Mouse (Mus musculus) liver, embryonic 14.5 days (tissue): ENCODE measurements around the gene Pnpla8. TPM values are rescaled to one million over a fixed set of nuclear protein-coding genes. Genes with fewer than 3 reads are reported as not detected.

Experiments used
- ATAC-seq: fragments of 200-750 bp; cut with Nextera tagmentation; 2 replicates; pipeline ENCODE4 v1.8.0; 2017; ENCODE audit warnings: moderate number of reproducible peaks, mild to moderate bottlenecking, moderate library complexity; ENCODE audit not compliant: insufficient read depth
- DNase-seq, 3 experiments: peaks; one replicate each; pipeline ENCODE4 v3.0.0-alpha.2; 2012 to 2013; ENCODE audit warnings: low read depth in 3 of 3, low spot score in 3 of 3
- H3K27ac ChIP-seq: fragments of 300-500 bp; sonication (generic); 2 replicates; pipeline ENCODE4 v1.5.1; 2014; ENCODE audit warnings: moderate library complexity, mild to moderate bottlenecking, control low read depth, inconsistent platforms
- H3K27me3 ChIP-seq: fragments of 300-500 bp; sonication (generic); 2 replicates; pipeline ENCODE4 v1.6.1; 2014; ENCODE audit warnings: mild to moderate bottlenecking, low read length, moderate library complexity; ENCODE audit not compliant: control insufficient read depth, insufficient read depth
- H3K36me3 ChIP-seq: fragments of 300-500 bp; sonication (generic); replicated peaks from 2 replicates; pipeline ENCODE4 v1.6.1; 2014; ENCODE audit warnings: low read depth; ENCODE audit not compliant: control insufficient read depth, insufficient read depth
- H3K4me1 ChIP-seq, 2 experiments: fragments of 200-500 bp in 1 of 2; fragments of 300-500 bp in 1 of 2; sonication (generic) in 1 of 2; replicated peaks; 2 replicates each; pipeline ENCODE4 v1.6.1; 2012 to 2014; ENCODE audit warnings: antibody characterized with exemption in 1 of 2, inconsistent platforms in 1 of 2, low read length in 1 of 2; ENCODE audit not compliant: control insufficient read depth in 2 of 2, insufficient read depth in 2 of 2
- H3K4me2 ChIP-seq: fragments of 300-500 bp; sonication (generic); 2 replicates; pipeline ENCODE4 v1.6.1; 2014; ENCODE audit warnings: low read depth, mild to moderate bottlenecking, control low read depth, moderate library complexity
- H3K4me3 ChIP-seq, 2 experiments: fragments of 200-500 bp in 1 of 2; fragments of 300-500 bp in 1 of 2; sonication (generic) in 1 of 2; 2 replicates each; pipeline ENCODE4 v1.5.1; 2012 to 2014; ENCODE audit warnings: low read depth in 2 of 2, low read length in 2 of 2, mild to moderate bottlenecking in 2 of 2, control low read depth in 1 of 2, inconsistent platforms in 1 of 2, moderate library complexity in 1 of 2; ENCODE audit not compliant: insufficient read depth in 1 of 2
- H3K9ac ChIP-seq: fragments of 300-500 bp; sonication (generic); replicated peaks from 2 replicates; pipeline ENCODE4 v1.6.1; 2014; ENCODE audit warnings: mild to moderate bottlenecking, control low read depth, moderate library complexity
- H3K9me3 ChIP-seq: fragments of 300-500 bp; sonication (generic); 2 replicates; pipeline ENCODE4 v1.6.1; 2016; ENCODE audit warnings: low read length, mixed read lengths; ENCODE audit not compliant: control insufficient read depth
- CTCF ChIP-seq: IDR thresholded peaks from 2 replicates; pipeline ENCODE4 v1.5.1; 2016; ENCODE audit warnings: antibody characterized with exemption, low read depth, control low read depth
- EP300 ChIP-seq: IDR thresholded peaks from 2 replicates; pipeline ENCODE4 v1.6.1; 2016; ENCODE audit warnings: antibody characterized with exemption, low read depth
- WGBS: fragments of 180-500 bp; shearing (Covaris S2); extraction: QIAGEN DNeasy Blood & Tissue Kit; methylation state at CpG from one replicate; pipeline ENCODE4 v1.1.7; 2014; ENCODE audit not compliant: insufficient replicate concordance; 5-methylcytosine and 5-hydroxymethylcytosine counted together
- polyA plus RNA-seq, 2 experiments: library from polyadenylated mRNA; depleted of rRNA in 1 of 2; stranded (reverse) in 1 of 2; unstranded in 1 of 2; fragments of >200 nt; fragmentation: Nextera tagmentation in 1 of 2; extraction: Ambion mirVana in 1 of 2; gene quantifications; 2 replicates each; pipeline versions ENCODE4 v1.2.1 to v1.2.3; 2012 to 2014

The Pnpla8 gene
- polyA plus RNA-seq, 2 experiments = 8.8 to 21.4 TPM

DNA sequence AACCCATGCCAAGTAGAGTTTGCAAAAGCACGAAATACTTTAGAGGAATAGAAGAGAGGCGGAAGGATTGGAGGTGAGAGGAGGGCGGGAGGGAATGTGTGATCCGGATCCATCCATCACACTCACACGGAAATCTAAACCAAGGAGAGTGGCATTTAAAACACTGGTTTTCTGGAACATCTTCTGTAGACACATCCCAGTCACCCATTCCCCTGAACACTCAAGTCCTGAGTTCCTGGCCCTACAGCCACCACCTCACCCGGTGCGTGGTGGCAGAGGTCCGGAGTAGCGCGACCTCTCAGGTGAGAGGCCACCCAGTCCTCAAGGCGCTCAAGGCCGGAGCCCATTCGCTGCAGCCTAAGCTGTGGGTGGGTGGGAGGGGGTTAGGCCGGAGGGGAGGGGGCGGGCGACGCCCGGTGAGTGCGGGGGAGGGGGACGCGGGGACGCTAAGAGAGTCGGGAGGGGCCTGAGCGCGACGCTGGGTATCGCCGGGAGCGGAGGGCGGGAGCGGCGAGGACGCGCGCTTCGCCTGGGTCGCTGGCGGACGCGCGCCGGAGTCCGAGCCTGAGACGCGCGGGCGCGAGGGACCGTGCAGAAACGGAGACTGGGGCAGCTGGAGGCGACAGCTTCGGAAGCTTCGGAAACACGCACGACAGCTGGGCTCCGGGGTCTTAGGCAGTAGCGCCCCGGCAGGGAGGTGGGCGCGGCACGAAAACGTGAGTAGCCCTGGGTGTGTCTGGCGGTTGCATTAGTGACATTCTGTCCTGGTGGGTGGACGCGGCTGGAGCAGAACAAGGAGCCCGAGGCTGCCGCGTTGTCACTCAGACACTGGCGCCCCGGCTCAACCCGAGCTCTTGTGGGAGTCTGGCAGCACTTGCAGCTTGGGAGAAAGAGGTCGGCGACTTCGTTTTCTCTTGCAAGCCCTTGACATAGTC is 107.5 kb downstream of the Pnpla8 start, which contains the start of gene Nrcam:
Gene Nrcam (plus strand): TSS at position 505 of the 935 bp plus-strand sequence.
- Histone ChIP-seq H3K9ac (no peak within 1 kb of the TSS), H3K27me3 (peaks cover 30% of the 10 kb centered on the region), H3K4me1 (no peaks in the 10 kb centered on the region), H3K36me3 (no peaks in the 10 kb centered on the region), H3K4me2 (peak within 1 kb of the TSS; percentile 61), H3K4me3 (peak within 1 kb of the TSS; percentile 28 to 47; a peak in 3 of 4 replicates), H3K27ac (no peak within 1 kb of the TSS), H3K9me3 (no peaks in the 10 kb centered on the region)
- ATAC-seq (no peak), DNase-seq (no peak)
- no peak for TF ChIP-seq EP300
- no peak for TF ChIP-seq CTCF
- WGBS = 3% methylated on average over 73 of the region's 74 CpGs

DNA sequence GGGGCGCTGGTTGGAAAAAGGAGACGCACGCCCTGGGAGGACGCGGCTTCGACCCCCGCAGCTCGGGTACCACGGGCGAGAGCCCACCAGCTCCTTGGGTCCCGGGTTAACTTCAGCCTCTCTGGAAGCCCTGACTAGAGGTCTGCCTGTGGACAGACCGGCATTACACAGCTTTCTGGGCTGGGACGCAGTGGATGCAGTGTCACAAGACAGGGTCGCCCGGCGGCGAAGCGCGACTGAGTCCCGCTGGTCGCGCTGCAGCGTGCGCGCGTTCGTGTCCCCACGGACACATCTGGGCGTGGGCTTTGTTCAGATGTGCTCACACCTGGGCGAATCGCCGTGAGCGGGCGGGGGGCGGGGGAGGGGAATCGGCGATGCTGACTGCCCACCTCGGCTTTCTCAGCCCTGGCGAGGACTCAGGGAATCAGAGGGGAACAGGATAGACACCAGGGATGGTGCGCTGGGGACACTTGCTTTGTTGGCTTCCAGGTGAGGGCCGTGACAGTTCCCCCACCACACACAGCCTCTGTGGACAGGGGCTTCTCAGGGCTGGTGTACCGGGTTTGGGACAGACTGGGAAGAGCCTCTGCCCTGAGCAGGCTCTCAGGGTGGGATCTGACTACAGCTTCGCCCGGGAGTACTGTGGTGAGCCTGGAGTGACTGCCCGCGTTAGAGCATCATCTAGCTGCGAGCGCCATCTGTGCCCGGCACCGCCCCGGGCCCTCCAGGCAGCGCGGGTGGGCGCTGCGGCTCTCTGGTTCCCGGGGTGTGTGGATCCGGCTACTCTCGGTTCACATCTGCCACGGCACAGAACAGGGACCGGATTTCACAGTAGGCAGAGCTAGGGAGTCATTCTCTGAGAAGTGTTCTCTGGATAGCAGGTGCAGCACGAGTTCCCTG is 108.4 kb downstream of the Pnpla8 start:
- Histone ChIP-seq H3K4me1 (no peaks in the 10 kb centered on the region), H3K27ac (no peak overlapping the region), H3K4me3 (peak overlapping the region; percentile 28 to 47; a peak in 3 of 4 replicates), H3K4me2 (peak overlapping the region; percentile 61), H3K9ac (no peak overlapping the region), H3K36me3 (no peaks in the 10 kb centered on the region), H3K9me3 (no peaks in the 10 kb centered on the region), H3K27me3 (peaks cover 30% of the 10 kb centered on the region)
- DNase-seq = no peak
- TF ChIP-seq CTCF = no peak
- no peak for TF ChIP-seq EP300
- WGBS = under 1% methylated on average over 61 of the region's 61 CpGs
- ATAC-seq = no peak

DNA sequence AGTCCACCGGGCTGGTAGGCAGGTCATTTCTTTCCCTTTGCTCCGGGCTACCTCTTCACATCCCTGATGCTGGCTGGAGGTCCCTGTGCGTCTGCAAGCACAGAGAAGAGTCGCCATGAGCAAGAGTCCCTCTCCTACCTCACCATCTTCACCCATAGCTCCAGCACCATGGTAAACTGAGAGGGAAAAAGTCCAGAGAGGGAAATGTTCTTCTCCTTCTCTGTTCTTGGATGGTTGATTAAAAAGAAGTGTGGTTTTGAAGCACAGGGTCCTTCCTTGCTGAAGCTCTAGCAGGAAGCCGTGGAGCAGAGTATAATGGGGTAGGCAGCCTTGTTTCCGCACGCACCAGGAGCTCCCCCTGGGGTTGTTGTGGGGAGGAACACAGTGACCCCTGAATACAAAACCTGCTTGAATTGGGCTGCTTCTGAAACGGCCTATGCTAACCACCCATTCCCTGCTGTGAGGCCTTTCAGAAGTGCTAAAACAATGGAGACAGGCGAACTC is 109.1 kb downstream of the Pnpla8 start:
- H3K36me3 ChIP-seq = no peaks in the 10 kb centered on the region
- H3K4me3 ChIP-seq = no peak overlapping the region
- 2% methylated on average over 9 of the region's 9 CpGs for WGBS
- DNase-seq (no peak), ATAC-seq (no peak)
- no peak overlapping the region for H3K9ac ChIP-seq
- H3K27ac ChIP-seq = no peak overlapping the region
- H3K4me2 ChIP-seq = no peak overlapping the region
- no peaks in the 10 kb centered on the region for H3K9me3 ChIP-seq
- TF ChIP-seq CTCF (no peak), EP300 (no peak)
- H3K4me1 ChIP-seq = no peaks in the 10 kb centered on the region
- H3K27me3 ChIP-seq = peaks cover 30% of the 10 kb centered on the region

DNA sequence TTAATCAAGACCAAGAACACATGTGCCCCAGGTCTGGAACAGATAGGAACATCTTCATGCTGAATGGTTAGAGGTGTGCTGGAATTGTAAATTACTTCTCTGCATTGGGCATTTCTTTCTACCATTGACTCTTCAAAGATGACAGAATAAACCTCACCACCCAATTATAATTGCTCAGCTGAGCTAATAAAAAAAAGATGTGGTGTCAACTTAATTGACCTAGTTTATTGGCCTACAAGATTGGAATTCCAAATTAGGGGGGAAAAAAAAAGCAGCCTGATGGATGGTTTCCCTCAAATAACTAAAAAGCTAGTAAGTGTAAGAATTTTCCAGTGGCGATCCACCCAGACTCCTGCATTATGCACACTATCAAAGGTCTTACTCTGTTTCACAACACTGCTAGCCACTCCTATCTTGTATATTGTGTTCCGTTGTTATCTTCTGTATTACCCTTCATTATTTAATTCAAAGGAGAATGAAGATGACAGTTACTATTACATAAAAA is 116.0 kb downstream of the Pnpla8 start:
- H3K27me3 ChIP-seq = no peaks in the 10 kb centered on the region
- H3K27ac ChIP-seq = no peak overlapping the region
- TF ChIP-seq CTCF (no peak), EP300 (no peak)
- H3K36me3 ChIP-seq = no peaks in the 10 kb centered on the region
- H3K9ac ChIP-seq = no peak overlapping the region
- H3K9me3 ChIP-seq = no peaks in the 10 kb centered on the region
- H3K4me2 ChIP-seq = no peak overlapping the region
- ATAC-seq = no peak
- DNase-seq = no peak
- H3K4me3 ChIP-seq = no peak overlapping the region
- no peaks in the 10 kb centered on the region for H3K4me1 ChIP-seq
- WGBS = 65% methylated on average over 2 of the region's 2 CpGs
